Mouse (Mus musculus) forebrain, embryonic 12.5 days (tissue): Measurements from ENCODE around the gene Kif17. TPM values are rescaled to one million over a fixed set of nuclear protein-coding genes. Genes with fewer than 3 reads are reported as not detected.

Experiments
- ATAC-seq: fragments of 200-750 bp; cut with Nextera tagmentation; 2 replicates; pipeline ENCODE4 v1.8.0; 2017; ENCODE audit warnings: moderate TSS enrichment; ENCODE audit not compliant: low FRiP score
- H3K27ac ChIP-seq: fragments of 300-500 bp; sonication (generic); 2 replicates; pipeline ENCODE4 v1.5.1; 2016; ENCODE audit warnings: mild to moderate bottlenecking
- H3K27me3 ChIP-seq: fragments of 300-500 bp; sonication (generic); 2 replicates; pipeline ENCODE4 v1.6.1; 2016; ENCODE audit warnings: mild to moderate bottlenecking
- H3K36me3 ChIP-seq: fragments of 300-500 bp; sonication (generic); replicated peaks from 2 replicates; pipeline ENCODE4 v1.6.1; 2016; ENCODE audit warnings: mild to moderate bottlenecking
- H3K4me1 ChIP-seq: fragments of 300-500 bp; sonication (generic); 2 replicates; pipeline ENCODE4 v1.6.1; 2016
- H3K4me2 ChIP-seq: fragments of 300-500 bp; sonication (generic); 2 replicates; pipeline ENCODE4 v1.6.1; 2016; ENCODE audit warnings: mild to moderate bottlenecking, moderate library complexity
- H3K4me3 ChIP-seq: fragments of 300-500 bp; sonication (generic); replicated peaks from 2 replicates; pipeline ENCODE4 v1.5.1; 2016; ENCODE audit warnings: mild to moderate bottlenecking
- H3K9ac ChIP-seq: fragments of 300-500 bp; sonication (generic); 2 replicates; pipeline ENCODE4 v1.6.1; 2016; ENCODE audit warnings: mild to moderate bottlenecking
- H3K9me3 ChIP-seq: fragments of 300-500 bp; sonication (generic); 2 replicates; pipeline ENCODE4 v1.6.1; 2016
- WGBS: fragments of 180-500 bp; shearing (Covaris S2); methylation state at CpG from one replicate; pipeline ENCODE4 v1.1.7; 2016; 5-methylcytosine and 5-hydroxymethylcytosine counted together
- polyA plus RNA-seq: library from polyadenylated mRNA; unstranded; fragments of >200 nt; fragmentation: Nextera tagmentation; extraction: Ambion mirVana; gene quantifications from 2 replicates; pipeline ENCODE4 v1.2.1, GENCODE M21; 2016

The Kif17 gene
- polyA plus RNA-seq, 1 experiment from 2014 or later: 0.40 TPM

DNA sequence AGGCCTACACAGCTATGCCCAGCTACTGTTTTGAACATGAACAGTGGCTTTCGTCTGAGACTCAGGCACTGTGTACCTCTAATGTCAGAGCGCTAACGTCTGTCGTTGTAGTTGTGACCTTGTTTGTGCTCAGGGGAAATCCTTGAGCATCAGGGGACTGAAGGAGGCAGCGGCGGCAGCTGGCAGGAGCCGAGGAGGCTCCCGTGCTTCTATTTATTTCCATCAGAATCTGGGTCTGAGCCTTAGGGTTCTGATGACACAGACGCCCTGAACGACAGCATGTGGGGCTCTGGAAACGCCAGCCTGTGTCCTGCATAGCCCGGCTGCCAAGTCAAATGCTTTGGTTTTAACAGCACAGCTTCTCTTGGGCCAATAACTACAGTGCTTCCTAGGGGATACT is 84.8 kb downstream of the Kif17 start:
- Histone ChIP-seq H3K4me3 (no peak overlapping the region), H3K27ac (no peak overlapping the region), H3K4me2 (no peak overlapping the region), H3K4me1 (no peaks in the 10 kb centered on the region), H3K9me3 (no peaks in the 10 kb centered on the region), H3K9ac (no peak overlapping the region), H3K36me3 (no peaks in the 10 kb centered on the region), H3K27me3 (peaks cover 5% of the 10 kb centered on the region; the same call in 1 of the 2 replicates)
- ATAC-seq: no peak
- WGBS: 84% methylated on average over 12 of the region's 12 CpGs

DNA sequence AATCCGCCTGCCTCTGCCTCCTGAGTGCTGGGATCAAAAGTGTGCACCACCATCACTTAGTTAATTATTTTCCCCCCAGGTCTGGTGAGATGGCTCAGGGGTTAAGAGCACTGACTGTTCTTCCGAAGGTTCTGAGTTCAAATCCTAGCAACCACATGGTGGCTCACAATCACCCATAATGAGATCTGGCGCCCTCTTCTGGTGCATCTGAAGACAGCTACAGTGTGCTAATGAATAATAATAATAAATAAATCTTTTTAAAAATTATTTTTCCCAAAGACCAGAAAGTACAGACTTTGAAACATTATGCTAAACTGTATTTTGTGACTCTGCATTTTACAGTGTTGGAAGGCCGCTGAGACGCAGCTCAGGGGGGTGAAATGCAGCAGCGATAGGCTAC is 85.4 kb downstream of the Kif17 start:
- Histone ChIP-seq H3K4me1 (no peaks in the 10 kb centered on the region), H3K27ac (no peak overlapping the region), H3K4me3 (no peak overlapping the region), H3K36me3 (no peaks in the 10 kb centered on the region), H3K9me3 (no peaks in the 10 kb centered on the region), H3K27me3 (peaks cover 5% of the 10 kb centered on the region; the same call in 1 of the 2 replicates), H3K9ac (no peak overlapping the region), H3K4me2 (no peak overlapping the region)
- no peak for ATAC-seq
- 84% methylated on average over 6 of the region's 6 CpGs for WGBS

DNA sequence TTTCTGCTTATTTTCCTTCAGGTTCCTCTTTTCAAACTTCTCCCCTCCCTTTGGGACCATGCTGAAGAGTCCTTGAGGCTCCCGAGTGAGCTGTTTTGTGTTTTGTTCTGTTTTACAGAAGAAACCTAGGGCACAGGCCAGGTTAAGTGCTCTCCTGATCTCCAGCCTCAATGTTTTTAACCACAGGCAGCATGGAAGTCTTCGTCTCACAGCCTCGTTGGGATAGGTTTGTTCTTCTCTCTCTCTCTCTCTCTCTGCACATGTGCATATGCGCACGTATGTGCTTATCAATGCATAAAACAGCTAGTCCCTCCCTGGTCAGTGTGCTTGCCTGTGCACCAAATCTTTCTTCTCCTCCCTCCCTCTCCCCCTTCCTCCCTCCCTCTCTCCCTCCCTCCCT is 86.6 kb downstream of the Kif17 start:
- Histone ChIP-seq H3K36me3 (no peaks in the 10 kb centered on the region), H3K27me3 (0 out of 2 replicates have a peak, but pooled peaks cover 4% of the 10 kb centered on the region), H3K9me3 (no peaks in the 10 kb centered on the region), H3K4me3 (no peak overlapping the region), H3K4me2 (no peak overlapping the region), H3K27ac (no peak overlapping the region), H3K9ac (no peak overlapping the region), H3K4me1 (no peaks in the 10 kb centered on the region)
- ATAC-seq: no peak
- 80% methylated on average over 5 of the region's 5 CpGs for WGBS

DNA sequence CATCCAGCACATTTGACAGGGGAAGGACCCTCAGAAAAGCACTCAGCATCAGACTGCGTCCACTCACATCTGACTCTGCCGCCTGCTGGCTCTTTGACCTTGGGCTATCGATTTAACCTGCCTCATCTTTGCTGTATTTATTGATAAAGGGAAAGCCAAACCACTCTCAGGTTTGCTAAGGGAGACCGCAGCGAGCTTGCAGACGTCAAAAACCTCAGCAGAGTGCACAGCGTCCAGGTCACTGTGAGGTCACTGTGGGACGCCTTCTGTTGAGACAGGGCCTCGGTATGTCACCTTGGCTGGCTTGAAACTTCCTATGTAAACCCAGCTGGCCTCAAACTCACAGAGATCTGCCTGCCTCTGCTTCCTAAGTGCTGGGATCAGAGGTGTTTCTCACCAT is 87.1 kb downstream of the Kif17 start:
- Histone ChIP-seq H3K27me3 (0 out of 2 replicates have a peak, but pooled peaks cover 4% of the 10 kb centered on the region), H3K4me2 (no peak overlapping the region), H3K4me3 (no peak overlapping the region), H3K9ac (no peak overlapping the region), H3K9me3 (no peaks in the 10 kb centered on the region), H3K36me3 (no peaks in the 10 kb centered on the region), H3K4me1 (no peaks in the 10 kb centered on the region), H3K27ac (no peak overlapping the region)
- no peak for ATAC-seq
- WGBS: 85% methylated on average over 9 of the region's 9 CpGs

DNA sequence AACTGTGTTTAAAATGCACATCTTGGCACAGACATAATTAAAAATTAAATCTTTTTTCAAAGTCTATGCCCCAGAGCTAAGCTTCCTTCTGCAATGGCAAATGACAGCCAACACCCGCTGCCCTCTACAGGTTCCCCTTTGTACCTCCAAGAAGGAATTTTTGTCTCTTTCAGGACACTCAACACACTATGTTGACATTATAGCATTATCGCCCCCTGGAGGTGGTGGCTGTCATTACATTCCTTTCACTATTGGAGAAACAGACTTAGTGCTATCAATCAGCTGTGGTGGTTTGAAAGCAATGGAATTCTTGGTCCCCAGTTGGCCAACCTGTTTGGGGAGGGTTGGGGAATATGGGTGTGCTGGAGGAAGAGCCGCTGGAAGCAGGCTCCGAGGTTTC is 89.7 kb downstream of the Kif17 start:
- Histone ChIP-seq H3K4me1 (peaks cover 3% of the 10 kb centered on the region; the same call in 1 of the 2 replicates), H3K27ac (no peak overlapping the region), H3K4me2 (no peak overlapping the region), H3K9ac (no peak overlapping the region), H3K36me3 (no peaks in the 10 kb centered on the region), H3K9me3 (no peaks in the 10 kb centered on the region), H3K27me3 (0 out of 2 replicates have a peak, but pooled peaks cover 4% of the 10 kb centered on the region), H3K4me3 (no peak overlapping the region)
- 28% methylated on average over 4 of the region's 4 CpGs for WGBS
- no peak for ATAC-seq

DNA sequence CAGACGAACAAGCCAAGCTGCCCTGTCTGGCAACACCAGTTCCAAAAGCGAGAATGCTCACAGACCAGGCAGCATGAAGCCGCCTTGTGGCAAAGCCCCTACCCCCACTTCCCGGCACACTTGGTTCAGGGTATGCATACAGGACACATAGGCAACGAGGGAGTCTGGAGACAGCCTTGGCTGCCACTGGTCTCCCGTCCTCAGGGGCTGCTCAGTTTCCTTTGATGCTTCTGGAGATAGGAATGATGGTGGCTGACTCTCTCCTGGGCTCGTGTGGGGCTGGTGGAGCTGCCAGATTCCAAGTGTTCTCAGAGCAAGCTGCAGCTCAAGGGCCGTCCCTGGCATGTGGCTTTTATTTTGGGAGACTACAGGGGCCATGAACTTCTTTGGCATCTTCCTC is 91.2 kb downstream of the Kif17 start:
- Histone ChIP-seq H3K4me1 (peaks cover 3% of the 10 kb centered on the region; the same call in 1 of the 2 replicates), H3K9me3 (no peaks in the 10 kb centered on the region), H3K9ac (no peak overlapping the region), H3K27ac (no peak overlapping the region), H3K36me3 (no peaks in the 10 kb centered on the region), H3K4me3 (no peak overlapping the region), H3K4me2 (no peak overlapping the region), H3K27me3 (0 out of 2 replicates have a peak, but pooled peaks cover 4% of the 10 kb centered on the region)
- 77% methylated on average over 8 of the region's 8 CpGs for WGBS
- no peak for ATAC-seq

DNA sequence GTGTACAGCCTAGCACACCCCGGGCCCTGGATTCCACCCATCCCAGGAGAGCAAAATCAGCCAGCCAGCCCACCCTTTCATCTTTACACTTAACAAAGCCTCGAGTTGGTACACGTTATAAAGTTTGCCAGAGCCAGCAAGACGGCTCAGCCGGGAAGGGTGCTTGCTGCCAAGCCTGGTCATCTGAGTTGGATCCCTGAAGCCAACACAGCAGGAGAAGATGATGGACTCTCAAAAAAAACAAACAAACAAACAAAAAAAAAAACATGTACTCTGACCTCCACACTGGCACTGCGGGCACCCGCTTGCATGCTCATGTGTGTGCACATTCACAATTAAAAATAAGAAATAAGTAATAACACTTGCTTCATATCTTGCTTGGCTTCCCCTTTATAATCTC is 91.8 kb downstream of the Kif17 start:
- WGBS: 86% methylated on average over 7 of the region's 7 CpGs
- Histone ChIP-seq H3K9ac (no peak overlapping the region), H3K27me3 (0 out of 2 replicates have a peak, but pooled peaks cover 4% of the 10 kb centered on the region), H3K9me3 (no peaks in the 10 kb centered on the region), H3K36me3 (no peaks in the 10 kb centered on the region), H3K4me2 (no peak overlapping the region), H3K4me1 (peaks cover 3% of the 10 kb centered on the region; the same call in 1 of the 2 replicates), H3K4me3 (no peak overlapping the region), H3K27ac (no peak overlapping the region)
- ATAC-seq: no peak

DNA sequence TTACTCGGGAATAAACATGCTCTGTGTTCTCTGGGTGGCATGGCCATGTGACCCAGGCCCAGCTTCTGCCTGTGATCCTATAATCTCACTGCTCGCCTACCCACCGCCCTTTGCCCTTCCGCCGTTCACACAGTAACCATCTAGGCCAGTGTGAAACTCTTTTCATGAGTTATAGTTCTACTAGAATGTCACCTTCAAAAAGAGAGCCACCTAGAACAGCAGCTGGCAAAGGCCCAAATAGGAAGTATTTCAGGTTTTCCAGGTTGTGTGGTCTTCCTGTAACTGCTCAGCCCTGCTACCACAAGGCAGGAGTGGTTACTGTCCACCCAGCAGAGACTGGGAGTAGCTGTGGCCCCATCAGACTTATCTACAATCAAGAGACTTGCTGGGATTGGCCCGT is 92.5 kb downstream of the Kif17 start:
- Histone ChIP-seq H3K9ac (no peak overlapping the region), H3K27me3 (0 out of 2 replicates have a peak, but pooled peaks cover 4% of the 10 kb centered on the region), H3K9me3 (no peaks in the 10 kb centered on the region), H3K4me2 (no peak overlapping the region), H3K36me3 (no peaks in the 10 kb centered on the region), H3K4me1 (peaks cover 3% of the 10 kb centered on the region; the same call in 1 of the 2 replicates), H3K4me3 (no peak overlapping the region), H3K27ac (no peak overlapping the region)
- no peak for ATAC-seq
- WGBS: 90% methylated on average over 6 of the region's 6 CpGs

DNA sequence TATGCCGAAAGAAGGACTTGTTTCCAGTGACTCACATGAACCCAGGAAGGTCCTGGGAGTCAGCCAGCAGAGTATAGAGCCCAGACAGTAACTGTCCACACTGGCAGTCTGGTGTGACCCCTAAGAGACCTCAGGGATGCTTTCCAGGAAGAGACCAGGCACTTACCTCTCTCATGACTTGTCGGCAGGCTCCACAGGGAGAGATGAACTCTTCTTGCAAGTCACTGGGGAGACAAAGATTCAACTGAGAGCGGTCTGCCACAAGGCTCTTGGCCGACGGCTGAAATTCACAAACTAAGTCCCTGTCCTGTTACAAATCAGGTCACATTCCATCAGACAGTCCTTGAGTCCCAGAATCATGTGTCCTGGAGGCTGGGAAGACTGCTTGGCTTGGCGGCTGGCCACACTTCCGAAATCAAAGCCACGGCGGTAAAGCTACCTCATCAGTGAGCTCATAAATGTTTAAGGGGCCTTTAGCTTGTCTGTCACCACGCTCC is 93.2 kb downstream of the Kif17 start:
- Histone ChIP-seq H3K4me2 (no peak overlapping the region), H3K9ac (no peak overlapping the region)

DNA sequence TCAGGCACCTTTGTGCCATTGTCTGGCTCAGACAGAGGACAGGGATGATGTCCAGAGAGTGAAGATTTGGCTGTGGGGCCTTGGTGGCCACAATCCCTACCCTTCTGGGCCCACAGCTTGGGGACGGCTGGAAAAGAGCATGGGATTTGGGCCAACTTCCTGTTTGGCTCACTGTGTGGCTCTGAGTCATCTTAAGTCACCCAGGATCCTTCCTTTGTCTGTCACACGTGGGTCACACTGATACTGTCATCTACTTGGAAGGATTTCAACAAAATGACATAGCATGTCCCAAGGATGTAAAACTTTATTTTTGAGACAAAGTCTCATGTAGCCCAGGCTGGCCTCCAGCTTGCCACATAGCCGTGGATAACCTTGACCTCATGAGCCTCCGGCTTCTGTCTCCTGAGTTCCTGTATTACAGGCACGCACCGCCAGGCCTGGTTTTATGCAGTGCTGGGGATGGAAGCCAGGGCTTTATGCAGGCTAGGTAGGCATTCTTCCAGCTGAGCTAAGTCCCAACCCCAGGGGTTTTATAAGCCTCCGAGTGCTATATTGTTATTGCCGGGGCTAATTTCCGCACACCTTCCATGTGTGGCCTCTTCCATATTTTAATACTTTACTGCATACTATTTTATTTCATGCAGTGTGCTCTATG is 94.8 kb downstream of the Kif17 start:
- no peak for ATAC-seq
- H3K27ac ChIP-seq: no peak overlapping the region
- 88% methylated on average over 9 of the region's 9 CpGs for WGBS
- H3K4me3 ChIP-seq: no peak overlapping the region
- no peak overlapping the region for H3K9ac ChIP-seq
- no peaks in the 10 kb centered on the region for H3K9me3 ChIP-seq
- 0 out of 2 replicates have a peak, but pooled peaks cover 9% of the 10 kb centered on the region for H3K27me3 ChIP-seq
- H3K36me3 ChIP-seq: no peaks in the 10 kb centered on the region
- peaks cover 3% of the 10 kb centered on the region; the same call in 1 of the 2 replicates for H3K4me1 ChIP-seq
- no peak overlapping the region for H3K4me2 ChIP-seq

More for the DNA sequence above, 93.2 kb downstream of the Kif17 start:
- H3K27ac ChIP-seq: no peak overlapping the region
- ATAC-seq: no peak
- no peaks in the 10 kb centered on the region for H3K9me3 ChIP-seq
- H3K4me3 ChIP-seq: no peak overlapping the region
- no peaks in the 10 kb centered on the region for H3K36me3 ChIP-seq
- peaks cover 3% of the 10 kb centered on the region; the same call in 1 of the 2 replicates for H3K4me1 ChIP-seq
- 0 out of 2 replicates have a peak, but pooled peaks cover 4% of the 10 kb centered on the region for H3K27me3 ChIP-seq
- 81% methylated on average over 10 of the region's 10 CpGs for WGBS

DNA sequence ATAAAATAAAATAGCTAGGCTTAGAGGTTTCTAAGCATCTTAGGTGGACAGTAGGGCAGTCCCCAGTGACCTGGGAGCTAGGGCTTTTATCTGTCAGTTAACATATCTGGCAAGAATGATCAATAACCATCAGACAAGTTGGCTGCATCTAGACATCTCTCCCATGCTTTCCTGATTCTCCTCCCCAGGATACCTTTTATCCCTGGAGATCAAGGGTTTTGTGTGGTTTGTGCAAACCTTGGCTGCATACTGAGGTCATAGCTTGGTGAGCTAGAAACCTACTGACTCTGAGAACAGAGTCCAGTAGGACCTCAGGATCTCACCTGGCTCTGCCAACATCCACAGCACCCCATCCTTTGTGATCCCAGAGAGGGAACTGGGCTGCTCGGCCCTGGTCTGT is 97.0 kb downstream of the Kif17 start:
- WGBS: 69% methylated on average over 1 of the region's 1 CpGs
- no peak overlapping the region for H3K27ac ChIP-seq
- H3K4me2 ChIP-seq: no peak overlapping the region
- no peak overlapping the region for H3K9ac ChIP-seq
- H3K27me3 ChIP-seq: 0 out of 2 replicates have a peak, but pooled peaks cover 5% of the 10 kb centered on the region
- H3K9me3 ChIP-seq: no peaks in the 10 kb centered on the region
- no peak overlapping the region for H3K4me3 ChIP-seq
- peaks cover 3% of the 10 kb centered on the region; the same call in 1 of the 2 replicates for H3K4me1 ChIP-seq
- no peak for ATAC-seq
- no peaks in the 10 kb centered on the region for H3K36me3 ChIP-seq

DNA sequence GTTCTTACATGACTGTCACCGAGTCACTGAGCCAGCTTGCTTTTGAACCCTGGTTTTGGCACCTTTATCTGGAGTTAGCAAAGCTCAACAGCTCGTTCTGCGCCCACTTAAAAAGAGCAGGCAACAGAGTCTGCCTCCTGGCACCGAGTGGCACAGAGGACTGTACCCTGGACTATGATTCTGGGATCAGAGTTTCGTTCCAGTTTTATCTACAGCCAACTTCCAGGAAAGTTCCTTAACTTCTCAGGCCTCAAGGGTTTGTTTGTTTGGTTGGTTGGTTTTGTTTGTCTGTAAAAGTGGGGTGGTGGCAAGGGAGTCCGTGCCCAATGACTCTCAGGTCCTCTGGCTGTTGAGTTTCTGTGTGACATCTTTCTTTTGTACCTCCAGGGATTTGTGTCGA is 98.5 kb downstream of the Kif17 start:
- peaks cover 2% of the 10 kb centered on the region; the same call in 1 of the 2 replicates for H3K4me1 ChIP-seq

More for the DNA sequence above, 98.5 kb downstream of the Kif17 start:
- Histone ChIP-seq H3K4me3 (no peak overlapping the region), H3K4me2 (no peak overlapping the region), H3K27me3 (0 out of 2 replicates have a peak, but pooled peaks cover 5% of the 10 kb centered on the region), H3K27ac (no peak overlapping the region), H3K36me3 (no peaks in the 10 kb centered on the region), H3K9me3 (no peaks in the 10 kb centered on the region), H3K9ac (no peak overlapping the region)
- ATAC-seq: no peak
- 77% methylated on average over 7 of the region's 7 CpGs for WGBS
